Mouse (Mus musculus) left cerebral cortex, adult 9 months (tissue): ENCODE data around the gene Gm9611.
"Not testable (repeated sequence)": the region's sequence is repeated elsewhere in the genome, so short reads cannot be mapped to it uniquely, and the experiment has no call there.

Source experiments
- DNase-seq, 2 experiments: peaks; one replicate each; pipeline ENCODE4 v3.0.0; 2022; ENCODE audit warnings: low spot score in 2 of 2

Gm9611 gene

DNA sequence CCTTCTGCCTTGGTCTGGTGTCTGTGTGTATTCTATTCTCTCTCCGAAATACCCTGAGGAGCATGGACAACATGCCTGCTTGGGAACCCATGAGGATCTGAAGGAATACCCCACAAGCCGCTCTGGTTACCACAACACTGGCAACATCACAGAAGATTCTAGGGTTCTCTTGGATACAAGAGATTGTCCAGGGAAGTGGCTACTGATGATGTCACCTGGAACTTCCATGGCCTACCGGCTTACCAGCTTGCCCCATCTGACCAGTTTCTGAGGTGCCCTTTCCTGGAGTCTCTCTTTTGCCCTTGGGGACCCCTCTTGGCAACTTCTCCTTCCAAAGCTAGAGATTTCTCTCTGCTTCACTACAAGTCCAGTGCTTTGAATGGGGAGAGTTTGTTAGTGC is at the start of gene Gm9611:
Gm9611 (minus strand) TSS at position 101 of the 400 bp plus-strand sequence.
- DNase-seq = not testable (repeated sequence)

DNA sequence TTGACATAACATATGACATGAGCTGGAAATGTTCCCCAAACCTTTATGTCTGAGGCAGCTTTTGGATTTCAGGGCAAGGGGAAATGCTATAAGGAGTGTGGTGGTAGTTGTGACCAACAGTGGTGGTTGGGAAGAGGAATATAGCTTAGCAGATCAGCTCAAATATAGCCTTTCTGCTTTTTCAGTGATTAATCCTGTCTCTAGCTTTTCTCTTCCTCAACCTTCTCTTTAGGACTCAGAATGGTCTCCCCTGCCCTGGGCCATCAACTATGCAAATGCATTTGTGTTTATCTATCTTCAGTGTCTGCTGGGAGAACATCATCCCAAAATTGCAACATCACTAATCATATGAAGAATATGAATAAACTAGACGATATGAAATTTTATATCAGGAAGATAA is 12.8 kb upstream of the Gm9611 start, which contains the start of gene Gm7995:
Gm7995 (plus strand) TSS at position 301 of the 400 bp plus-strand sequence.
- not testable (repeated sequence) for DNase-seq

DNA sequence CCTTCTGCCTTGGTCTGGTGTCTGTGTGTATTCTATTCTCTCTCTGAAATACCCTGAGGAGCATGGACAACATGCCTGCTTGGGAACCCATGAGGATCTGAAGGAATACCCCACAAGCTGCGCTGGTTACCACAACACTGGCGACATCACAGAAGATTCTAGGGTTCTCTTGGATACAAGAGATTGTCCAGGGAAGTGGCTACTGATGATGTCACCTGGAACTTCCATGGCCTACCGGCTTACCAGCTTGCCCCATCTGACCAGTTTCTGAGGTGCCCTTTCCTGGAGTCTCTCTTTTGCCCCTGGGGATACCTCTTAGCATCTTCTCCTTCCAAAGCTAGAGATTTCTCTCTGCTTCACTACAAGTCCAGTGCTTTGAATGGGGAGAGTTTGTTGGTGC is 37.2 kb downstream of the Gm9611 start, which contains the start of gene Gm17026:
Gm17026 (minus strand) TSS at position 101 of the 400 bp plus-strand sequence.
- not testable (repeated sequence) for DNase-seq
